Mouse (Mus musculus) neural tube, embryonic 11.5 days (tissue): ENCODE measurements around the gene Prepl. TPM values are rescaled to one million over a fixed set of nuclear protein-coding genes. Genes with fewer than 3 reads are reported as not detected.

ENCODE experiments used
- polyA plus RNA-seq: library from polyadenylated mRNA; unstranded; fragments of >200 nt; fragmentation: Nextera tagmentation; extraction: Ambion mirVana; gene quantifications from 2 replicates; pipeline ENCODE4 v1.2.1, GENCODE M21; 2014

The Prepl gene
- polyA plus RNA-seq, 1 experiment from 2014 or later, result 75.6 TPM

Other genes with a start within 250 kb of the Prepl start
- 98.5 and 100 TPM in 2 replicates for gene Ppm1b, start 133.5 kb downstream of the Prepl start, polyA plus RNA-seq
- 0.21 and 0.35 TPM in 2 replicates for gene Slc3a1, start 61.9 kb downstream of the Prepl start, polyA plus RNA-seq
- gene Camkmt, start 311 bp upstream of the Prepl start, polyA plus RNA-seq, result 11.3 and 12.1 TPM in 2 replicates